Mouse (Mus musculus) bone marrow, adult 2 months (tissue): ENCODE measurements around the gene Nudt5.

Experiments
- CTCF ChIP-seq: fragments of 200-500 bp; IDR thresholded peaks from 2 replicates; pipeline ENCODE4 v1.5.1; 2011; ENCODE audit warnings: low read length, control low read depth; ENCODE audit not compliant: control insufficient read depth, insufficient read depth
- POLR2A ChIP-seq: fragments of 200-500 bp; IDR thresholded peaks from 2 replicates; pipeline ENCODE4 v1.6.1; 2011; ENCODE audit warnings: low read depth, mild to moderate bottlenecking, control low read depth, low read length, borderline replicate concordance; ENCODE audit not compliant: control insufficient read depth

GRCm38 (mm10) chr2:5869746-5870145 lies 24.9 kb downstream of the Nudt5 start:
- no peak for TF ChIP-seq POLR2A
- no peak for TF ChIP-seq CTCF
